Mouse (Mus musculus): ENCODE data around the gene Filip1l.
A peak's percentile ranks its signal among the peaks of the same experiment; 100 is the strongest.

The Filip1l gene

GRCm38 (mm10) chr16:57534811-57535210 lies 181.9 kb downstream of the Filip1l start:
- no peak for DNase-seq

GRCm38 (mm10) chr16:57536511-57536910 lies 183.6 kb downstream of the Filip1l start:
- no peak for DNase-seq

- no peak for DNase-seq
Measured at GRCm38 (mm10) chr16:57543243-57543642, 190.3 kb downstream of the Filip1l start.

GRCm38 (mm10) chr16:57544441-57544840 lies 191.5 kb downstream of the Filip1l start:
- DNase-seq, result no peak

- DNase-seq, result no peak
Measured at GRCm38 (mm10) chr16:57546355-57546754, 193.5 kb downstream of the Filip1l start.

GRCm38 (mm10) chr16:57548608-57549007 lies 195.7 kb downstream of the Filip1l start:
- DNase-seq, result no peak

GRCm38 (mm10) chr16:57549061-57550037 lies 196.5 kb downstream of the Filip1l start:
- peak; percentile 54 to 64 for DNase-seq

GRCm38 (mm10) chr16:57550088-57550487 lies 197.2 kb downstream of the Filip1l start:
- DNase-seq, result no peak

- DNase-seq, result no peak
Measured at GRCm38 (mm10) chr16:57550817-57551216, 197.9 kb downstream of the Filip1l start.

- DNase-seq, result no peak
Measured at GRCm38 (mm10) chr16:57551617-57552016, 198.7 kb downstream of the Filip1l start.

- peak in 1 of 2 experiments; percentile 10 for DNase-seq
Measured at GRCm38 (mm10) chr16:57552709-57553108, 199.8 kb downstream of the Filip1l start.

- no peak for DNase-seq
Measured at GRCm38 (mm10) chr16:57553235-57553634, 200.3 kb downstream of the Filip1l start.

- DNase-seq, result no peak
Measured at GRCm38 (mm10) chr16:57554886-57555400, 202.1 kb downstream of the Filip1l start.

- no peak for DNase-seq
Measured at GRCm38 (mm10) chr16:57555667-57556066, 202.8 kb downstream of the Filip1l start.

- no peak for DNase-seq
Measured at GRCm38 (mm10) chr16:57556244-57556643, 203.4 kb downstream of the Filip1l start.

GRCm38 (mm10) chr16:57558258-57558657 lies 205.4 kb downstream of the Filip1l start:
- no peak for DNase-seq

GRCm38 (mm10) chr16:57560185-57560584 lies 207.3 kb downstream of the Filip1l start:
- no peak for DNase-seq

- no peak for DNase-seq
Measured at GRCm38 (mm10) chr16:57563453-57563852, 210.6 kb downstream of the Filip1l start.

- DNase-seq, result no peak
Measured at GRCm38 (mm10) chr16:57564807-57565206, 211.9 kb downstream of the Filip1l start.

- DNase-seq, result no peak
Measured at GRCm38 (mm10) chr16:57566215-57566614, 213.3 kb downstream of the Filip1l start.

- no peak for DNase-seq
Measured at GRCm38 (mm10) chr16:57568648-57569404, 215.9 kb downstream of the Filip1l start.

GRCm38 (mm10) chr16:57570789-57571311 lies 218.0 kb downstream of the Filip1l start:
- peak; percentile 23 to 28 for DNase-seq

GRCm38 (mm10) chr16:57573831-57574230 lies 220.9 kb downstream of the Filip1l start:
- DNase-seq, result no peak
